Mouse (Mus musculus): ENCODE measurements around the gene Zkscan7. TPM values are rescaled to one million over a fixed set of nuclear protein-coding genes. Genes with fewer than 3 reads are reported as not detected.
"Not testable (repeated sequence)": the region's sequence is repeated elsewhere in the genome, so short reads cannot be mapped to it uniquely, and the experiment has no call there.

Zkscan7 gene
- 3.9 and 4.8 TPM in 2 replicates for polyA plus RNA-seq (2015; fragmentation: Nextera tagmentation; extraction: Ambion mirVana)

GRCm38 (mm10) chr9:122885385-122885784 lies at the start of gene Zkscan7:
Zkscan7 (plus strand) TSS chr9:122885685.
- WGBS = 89% methylated on average over 3 of the region's 3 CpGs
- Histone ChIP-seq H3K36me3 (peaks cover 11% of the 10 kb centered on the region; the same call in 1 of the 2 replicates), H3K4me1 (replicated peaks) (peaks cover 10% of the 10 kb centered on the region), H3K27ac (replicated peaks) (0 out of 2 replicates have a peak within 1 kb of the TSS, but pooled peaks have one; percentile 3), H3K9me3 (no peaks in the 10 kb centered on the region), H3K4me3 (peak within 1 kb of the TSS; percentile 80), H3K4me2 (peak within 1 kb of the TSS; percentile 90), H3K27me3 (no peaks in the 10 kb centered on the region), H3K9ac (0 out of 2 replicates have a peak within 1 kb of the TSS, but pooled peaks have one; percentile 83)
- no peak for ATAC-seq (ENCODE audit: low read depth)

- Histone ChIP-seq H3K9ac (no peak overlapping the region), H3K9me3 (no peaks in the 10 kb centered on the region; the same call in 1 of the 2 replicates), H3K4me1 (replicated peaks) (peaks cover 22% of the 10 kb centered on the region), H3K36me3 (peaks cover 21% of the 10 kb centered on the region), H3K27me3 (no peaks in the 10 kb centered on the region), H3K4me3 (no peak overlapping the region), H3K4me2 (no peak overlapping the region; the same call in 1 of the 2 replicates), H3K27ac (replicated peaks) (peak overlapping the region; percentile 80)
- WGBS = 67% methylated on average over 9 of the region's 9 CpGs
- 0 out of 2 replicates have a peak, but pooled peaks have one; percentile 16 for ATAC-seq (ENCODE audit: low read depth)
These were observed 49.4 kb upstream of the Zkscan7 start for GRCm38 (mm10) chr9:122836126-122836525.

DNA sequence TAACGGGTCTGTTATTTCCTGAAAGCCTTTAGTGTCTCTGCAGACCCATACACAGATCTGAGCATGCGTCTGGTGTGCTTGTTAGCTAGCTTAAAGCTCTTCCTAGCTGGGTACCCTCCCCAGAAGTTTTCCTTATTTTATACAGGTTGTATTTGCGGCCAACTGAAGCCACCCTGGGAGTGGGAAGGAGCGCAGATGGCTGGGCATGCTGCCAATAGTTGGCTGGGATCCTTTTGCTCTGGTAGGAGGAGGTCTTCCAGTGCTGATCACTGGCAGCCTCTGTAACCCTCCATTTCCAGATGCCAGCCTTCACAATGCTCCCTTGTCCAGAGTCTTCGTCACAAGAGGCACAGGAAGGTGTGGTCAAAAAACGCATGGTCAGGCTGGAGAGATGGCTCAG lies 48.7 kb upstream of the Zkscan7 start:
- no peaks in the 10 kb centered on the region; the same call in 1 of the 2 replicates for H3K9me3 ChIP-seq
- no peak overlapping the region for H3K9ac ChIP-seq
- H3K4me2 ChIP-seq = no peak overlapping the region; the same call in 1 of the 2 replicates
- H3K4me1 ChIP-seq (replicated peaks) = peaks cover 22% of the 10 kb centered on the region
- peaks cover 19% of the 10 kb centered on the region for H3K36me3 ChIP-seq
- H3K4me3 ChIP-seq = no peak overlapping the region
- H3K27ac ChIP-seq (replicated peaks) = peak overlapping the region; percentile 80
- no peaks in the 10 kb centered on the region for H3K27me3 ChIP-seq
- ATAC-seq (ENCODE audit: low read depth) = peak; percentile 93
- WGBS = 34% methylated on average over 6 of the region's 6 CpGs

- Histone ChIP-seq H3K4me1 (replicated peaks) (peaks cover 22% of the 10 kb centered on the region), H3K36me3 (peaks cover 18% of the 10 kb centered on the region), H3K9me3 (no peaks in the 10 kb centered on the region; the same call in 1 of the 2 replicates), H3K27ac (replicated peaks) (peak overlapping the region; percentile 80), H3K4me2 (no peak overlapping the region), H3K9ac (no peak overlapping the region), H3K27me3 (no peaks in the 10 kb centered on the region), H3K4me3 (no peak overlapping the region)
- peak; percentile 54 for ATAC-seq (ENCODE audit: low read depth)
- WGBS = 87% methylated on average over 4 of the region's 4 CpGs
These were observed 48.3 kb upstream of the Zkscan7 start for GRCm38 (mm10) chr9:122837216-122837615.

DNA sequence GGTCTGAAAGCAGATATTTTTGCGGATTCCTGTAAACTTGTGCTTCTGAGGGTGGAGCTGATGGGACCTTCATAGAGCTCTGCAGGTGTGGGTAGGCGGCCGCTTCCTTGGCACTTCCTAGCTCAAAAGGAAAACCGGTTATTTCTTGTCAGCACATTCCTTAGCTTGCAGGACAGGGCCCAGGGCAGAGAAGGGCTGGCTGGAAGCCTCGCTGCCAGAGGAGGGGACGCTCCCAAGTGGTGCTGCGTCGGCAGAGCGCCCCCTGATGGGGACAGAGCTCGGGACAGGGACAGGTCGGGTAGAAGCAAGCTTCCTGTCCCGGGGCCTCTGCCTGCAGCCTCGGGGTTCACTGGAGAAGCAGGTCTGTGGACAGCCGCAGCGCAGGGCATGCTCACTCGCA lies 47.8 kb upstream of the Zkscan7 start:
- ATAC-seq (ENCODE audit: low read depth) = no peak
- H3K4me2 ChIP-seq = no peak overlapping the region
- H3K27me3 ChIP-seq = no peaks in the 10 kb centered on the region
- peaks cover 16% of the 10 kb centered on the region for H3K36me3 ChIP-seq
- H3K27ac ChIP-seq (replicated peaks) = no peak overlapping the region
- H3K9ac ChIP-seq = no peak overlapping the region
- no peaks in the 10 kb centered on the region; the same call in 1 of the 2 replicates for H3K9me3 ChIP-seq
- WGBS = 31% methylated on average over 16 of the region's 16 CpGs
- no peak overlapping the region for H3K4me3 ChIP-seq
- H3K4me1 ChIP-seq (replicated peaks) = peaks cover 22% of the 10 kb centered on the region

DNA sequence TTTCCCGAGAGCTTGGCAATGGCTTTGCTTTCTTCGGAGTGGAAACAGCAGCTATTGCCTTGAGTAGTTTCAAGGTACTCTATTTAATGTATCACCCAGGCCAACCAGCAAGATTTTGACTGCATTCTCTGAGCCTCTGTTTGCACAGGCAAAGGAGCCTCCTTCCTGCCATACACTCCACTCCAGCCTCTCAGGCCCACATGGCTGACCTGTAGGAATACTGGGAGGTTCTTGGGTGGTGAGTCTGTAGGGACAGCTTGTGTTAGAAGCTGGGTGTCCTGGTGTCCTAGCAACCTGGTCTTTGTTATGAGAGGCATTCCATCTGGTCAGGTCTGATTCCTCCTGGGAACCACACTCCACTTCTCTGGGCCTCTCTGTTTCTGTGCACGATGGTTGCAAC lies 41.7 kb upstream of the Zkscan7 start, which contains the start of gene Gm35549:
Gm35549 (minus strand) TSS at position 276 of the 400 bp plus-strand sequence.
- no peak within 1 kb of the TSS for H3K27ac ChIP-seq (replicated peaks)
- H3K4me3 ChIP-seq = no peak within 1 kb of the TSS
- no peak within 1 kb of the TSS for H3K4me2 ChIP-seq
- WGBS = 72% methylated on average over 3 of the region's 3 CpGs
- H3K36me3 ChIP-seq = peaks cover 7% of the 10 kb centered on the region
- H3K27me3 ChIP-seq = no peaks in the 10 kb centered on the region
- ATAC-seq (ENCODE audit: low read depth) = no peak
- H3K9me3 ChIP-seq = peaks cover 2% of the 10 kb centered on the region; the same call in 1 of the 2 replicates
- H3K9ac ChIP-seq = no peak within 1 kb of the TSS
- no peaks in the 10 kb centered on the region for H3K4me1 ChIP-seq (replicated peaks)

GRCm38 (mm10) chr9:122845621-122846020 lies 39.9 kb upstream of the Zkscan7 start:
- Histone ChIP-seq H3K4me3 (no peak overlapping the region), H3K4me2 (no peak overlapping the region), H3K27ac (replicated peaks) (no peak overlapping the region), H3K36me3 (peaks cover 24% of the 10 kb centered on the region), H3K9me3 (0 out of 2 replicates have a peak, but pooled peaks cover 2% of the 10 kb centered on the region), H3K27me3 (no peaks in the 10 kb centered on the region), H3K9ac (no peak overlapping the region), H3K4me1 (replicated peaks) (no peaks in the 10 kb centered on the region)
- WGBS = 88% methylated on average over 3 of the region's 3 CpGs
- ATAC-seq (ENCODE audit: low read depth) = no peak

DNA sequence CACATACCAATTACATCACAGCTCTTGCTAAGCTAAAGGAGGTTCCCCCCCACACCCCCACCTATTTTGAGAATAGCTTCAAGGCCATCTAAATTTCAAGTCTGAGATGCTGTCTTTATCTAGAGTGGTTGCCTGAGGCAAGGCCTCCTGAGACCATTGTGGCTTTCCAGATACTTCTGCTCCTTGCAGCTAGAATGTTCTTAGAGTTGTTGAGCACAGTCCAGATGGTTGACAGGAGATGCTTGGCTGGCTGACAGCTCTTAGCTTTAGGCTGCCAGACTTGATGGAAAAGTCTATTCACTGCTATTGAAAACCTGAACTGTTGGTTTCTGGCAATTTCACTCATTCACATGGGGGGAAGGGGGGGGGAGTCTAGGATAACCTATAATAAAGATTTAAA lies 39.3 kb upstream of the Zkscan7 start:
- no peak overlapping the region for H3K4me2 ChIP-seq
- H3K27ac ChIP-seq (replicated peaks) = no peak overlapping the region
- no peaks in the 10 kb centered on the region for H3K27me3 ChIP-seq
- no peaks in the 10 kb centered on the region for H3K4me1 ChIP-seq (replicated peaks)
- H3K36me3 ChIP-seq = peaks cover 30% of the 10 kb centered on the region
- ATAC-seq (ENCODE audit: low read depth) = no peak
- 0 out of 2 replicates have a peak, but pooled peaks cover 2% of the 10 kb centered on the region for H3K9me3 ChIP-seq
- no peak overlapping the region for H3K4me3 ChIP-seq
- H3K9ac ChIP-seq = no peak overlapping the region

DNA sequence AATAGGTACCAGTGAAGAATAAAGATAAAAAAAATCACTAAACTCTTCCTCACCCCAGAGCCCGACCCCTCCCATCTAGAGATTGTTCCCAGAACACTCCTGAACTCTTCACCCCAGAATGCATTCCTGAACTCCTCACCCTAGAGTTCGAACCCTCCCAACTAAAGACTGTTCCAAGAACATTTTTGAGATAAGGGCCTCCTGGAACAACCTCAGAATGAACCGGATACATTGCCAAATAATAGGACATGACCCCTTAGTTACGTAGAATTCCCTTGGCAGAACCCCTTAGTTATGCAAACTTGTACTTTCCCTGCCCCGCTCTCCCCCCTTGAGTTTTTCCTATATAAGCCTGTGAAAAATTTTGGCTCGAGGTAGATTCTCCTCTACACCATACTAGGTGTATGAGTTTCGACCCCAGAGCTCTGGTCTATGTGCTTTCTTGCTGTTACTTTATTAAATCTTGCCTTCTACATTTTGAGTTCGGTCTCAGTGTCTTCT lies 37.6 kb upstream of the Zkscan7 start:
- H3K4me2 ChIP-seq; H3K9me3 ChIP-seq; H3K4me3 ChIP-seq; ATAC-seq (ENCODE audit: low read depth); H3K4me1 ChIP-seq (replicated peaks); H3K9ac ChIP-seq; H3K27me3 ChIP-seq; H3K27ac ChIP-seq (replicated peaks): not testable (repeated sequence)
- WGBS = 97% methylated on average over 8 of the region's 8 CpGs
- peaks cover 47% of the 10 kb centered on the region for H3K36me3 ChIP-seq

DNA sequence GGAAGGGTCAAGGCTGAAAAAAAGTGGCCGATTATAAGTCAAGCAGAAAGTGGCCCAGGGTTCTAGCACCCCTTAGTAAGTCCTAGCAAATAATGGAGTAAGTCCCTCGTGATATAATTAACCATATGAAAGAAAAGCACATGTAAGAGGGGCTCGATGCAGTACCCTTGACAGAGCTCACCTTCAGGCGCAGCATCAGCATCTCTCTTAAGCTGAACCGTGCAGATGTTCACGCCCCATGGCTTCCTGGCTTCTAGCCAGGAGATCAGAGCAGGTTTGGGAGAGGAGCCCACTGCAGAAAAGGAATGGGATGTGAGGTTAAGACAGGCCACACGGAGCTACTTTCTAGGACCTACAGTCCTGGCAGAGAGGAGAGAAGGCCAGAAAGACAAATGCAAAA lies 31.0 kb upstream of the Zkscan7 start:
- 95% methylated on average over 7 of the region's 7 CpGs for WGBS
- no peaks in the 10 kb centered on the region for H3K27me3 ChIP-seq
- H3K9ac ChIP-seq = no peak overlapping the region
- no peak overlapping the region for H3K27ac ChIP-seq (replicated peaks)
- no peak for ATAC-seq (ENCODE audit: low read depth)
- no peaks in the 10 kb centered on the region for H3K4me1 ChIP-seq (replicated peaks)
- H3K4me2 ChIP-seq = no peak overlapping the region
- no peak overlapping the region for H3K4me3 ChIP-seq
- H3K9me3 ChIP-seq = peaks cover 6% of the 10 kb centered on the region
- H3K36me3 ChIP-seq = peaks cover 95% of the 10 kb centered on the region

- ATAC-seq (ENCODE audit: low read depth); H3K4me3 ChIP-seq; H3K9ac ChIP-seq; H3K9me3 ChIP-seq; H3K27ac ChIP-seq (replicated peaks); H3K27me3 ChIP-seq; H3K4me1 ChIP-seq (replicated peaks); H3K4me2 ChIP-seq: not testable (repeated sequence)
- 95% methylated on average over 2 of the region's 7 CpGs for WGBS
- peaks cover 95% of the 10 kb centered on the region for H3K36me3 ChIP-seq
These were observed 30.3 kb upstream of the Zkscan7 start for GRCm38 (mm10) chr9:122855141-122855540.

DNA sequence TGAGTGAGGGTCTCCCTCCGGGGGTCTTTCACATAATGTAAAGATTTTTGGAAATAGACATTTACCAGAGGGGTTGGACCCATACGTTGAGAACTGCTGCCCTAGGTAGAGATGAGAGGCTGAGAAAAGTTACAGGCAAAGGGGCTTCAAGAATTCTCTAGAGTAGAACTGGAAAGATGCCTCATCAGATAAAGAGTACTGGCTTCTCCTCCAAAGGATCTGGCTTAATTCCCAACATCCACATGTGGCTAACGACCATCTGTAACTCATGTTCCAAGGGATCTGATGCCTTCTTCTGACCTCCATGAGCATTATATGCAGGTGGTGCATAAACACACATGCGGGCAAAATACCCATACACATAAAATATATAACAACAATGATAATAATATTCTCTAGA lies 29.9 kb upstream of the Zkscan7 start:
- Histone ChIP-seq H3K27me3 (no peaks in the 10 kb centered on the region), H3K27ac (replicated peaks) (no peak overlapping the region), H3K4me1 (replicated peaks) (no peaks in the 10 kb centered on the region), H3K9me3 (peaks cover 15% of the 10 kb centered on the region), H3K36me3 (peaks cover 95% of the 10 kb centered on the region), H3K4me3 (no peak overlapping the region), H3K9ac (no peak overlapping the region), H3K4me2 (no peak overlapping the region)
- no peak for ATAC-seq (ENCODE audit: low read depth)
- WGBS = 97% methylated on average over 4 of the region's 4 CpGs

DNA sequence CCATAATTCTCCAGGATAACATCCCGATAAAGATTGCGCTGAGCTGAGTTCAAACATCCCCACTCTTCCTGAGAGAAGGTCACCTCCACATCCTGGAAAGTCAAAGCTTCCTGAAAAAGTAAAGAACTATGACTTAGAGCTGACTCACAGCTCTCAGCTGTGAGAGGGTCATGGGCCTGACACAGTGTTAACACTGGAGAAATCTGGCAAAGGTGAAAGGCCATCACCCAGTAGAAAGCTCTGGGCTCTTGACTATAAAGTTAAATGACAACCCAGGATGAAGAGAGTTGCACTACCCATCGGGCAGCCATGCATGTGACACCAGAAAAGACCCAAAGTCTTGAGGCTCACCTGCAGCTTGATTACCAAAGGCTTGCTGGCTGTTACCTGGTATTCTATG lies 28.8 kb upstream of the Zkscan7 start:
- Histone ChIP-seq H3K4me3 (no peak overlapping the region), H3K36me3 (peaks cover 95% of the 10 kb centered on the region), H3K4me1 (replicated peaks) (no peaks in the 10 kb centered on the region), H3K27me3 (no peaks in the 10 kb centered on the region), H3K9me3 (peaks cover 22% of the 10 kb centered on the region), H3K4me2 (no peak overlapping the region), H3K27ac (replicated peaks) (no peak overlapping the region), H3K9ac (no peak overlapping the region)
- 96% methylated on average over 3 of the region's 3 CpGs for WGBS
- no peak for ATAC-seq (ENCODE audit: low read depth)

Data from neural tube, embryonic 13.5 days (tissue).